Mouse (Mus musculus) olfactory bulb, adult 2 months (tissue): ENCODE results near the gene Tmem63b. TPM values are rescaled to one million over a fixed set of nuclear protein-coding genes. Genes with fewer than 3 reads are reported as not detected.

Experiments used
- H3K27ac ChIP-seq: fragments of 200-500 bp; 2 replicates; pipeline ENCODE4 v1.5.1; 2012; ENCODE audit warnings: low read depth, low read length; ENCODE audit not compliant: insufficient read depth
- H3K4me1 ChIP-seq: fragments of 200-500 bp; 2 replicates; pipeline ENCODE4 v1.6.1; 2012; ENCODE audit warnings: low read length; ENCODE audit not compliant: control insufficient read depth, insufficient read depth
- H3K4me3 ChIP-seq: fragments of 200-500 bp; 2 replicates; pipeline ENCODE4 v1.5.1; 2012; ENCODE audit warnings: mild to moderate bottlenecking, low read depth, low read length, moderate library complexity; ENCODE audit not compliant: insufficient read depth
- CTCF ChIP-seq: fragments of 200-500 bp; IDR thresholded peaks from 2 replicates; pipeline ENCODE4 v1.5.1; 2012; ENCODE audit warnings: low read depth, mild to moderate bottlenecking, low read length, moderate library complexity; ENCODE audit not compliant: insufficient read depth
- POLR2A ChIP-seq: fragments of 200-500 bp; IDR thresholded peaks from 2 replicates; pipeline ENCODE4 v1.6.1; 2012; ENCODE audit warnings: mild to moderate bottlenecking, low read depth, low read length, moderate library complexity; ENCODE audit not compliant: insufficient read depth
- WGBS: fragments of 180-500 bp; shearing (Covaris S2); methylation state at CpG from one replicate; pipeline ENCODE4 v1.1.7; 2018; 5-methylcytosine and 5-hydroxymethylcytosine counted together
- polyA plus RNA-seq: library from polyadenylated mRNA; stranded (reverse); fragments of >200 nt; gene quantifications from 2 replicates; pipeline ENCODE4 v1.2.4, GENCODE M21; 2012; ENCODE audit warnings: low replicate concordance; ENCODE audit not compliant: missing spikeins, insufficient read depth, insufficient read length

The Tmem63b gene
- polyA plus RNA-seq, 1 experiment, result not detected

DNA sequence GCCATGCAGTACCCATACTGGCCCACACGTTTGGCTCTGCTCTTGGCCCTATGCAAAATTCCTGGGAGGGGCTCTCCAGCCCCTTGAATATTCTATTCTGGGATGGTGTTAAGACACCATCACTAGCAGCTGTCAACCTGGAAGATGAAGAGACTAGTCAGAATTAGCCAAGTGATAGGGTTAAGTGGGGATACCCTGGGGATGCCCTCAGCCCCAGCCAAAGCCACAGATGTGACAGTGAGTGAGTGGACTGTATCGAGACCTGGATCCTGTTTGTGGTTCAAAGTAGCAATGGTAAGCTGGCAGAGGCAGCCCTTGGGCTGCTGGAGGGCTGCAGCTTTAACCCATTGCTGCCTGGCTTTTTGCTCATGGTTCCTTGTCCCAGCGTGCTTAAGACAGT, 23.1 kb upstream of the Tmem63b start:
- Histone ChIP-seq H3K4me1 (peaks cover 3% of the 10 kb centered on the region; the same call in 1 of the 2 replicates), H3K4me3 (no peak overlapping the region), H3K27ac (no peak overlapping the region)
- TF ChIP-seq POLR2A, result no peak
- no peak for TF ChIP-seq CTCF
- WGBS, result 66% methylated on average over 3 of the region's 3 CpGs

- no peak overlapping the region for H3K27ac ChIP-seq
- peaks cover 3% of the 10 kb centered on the region; the same call in 1 of the 2 replicates for H3K4me1 ChIP-seq
- no peak overlapping the region for H3K4me3 ChIP-seq
- 84% methylated on average over 8 of the region's 8 CpGs for WGBS
- TF ChIP-seq CTCF (no peak), POLR2A (no peak)
Observed at GRCm38 (mm10) chr17:45708179-45708578, 21.5 kb upstream of the Tmem63b start.

GRCm38 (mm10) chr17:45707376-45707775, 20.7 kb upstream of the Tmem63b start:
- H3K4me3 ChIP-seq, result no peak overlapping the region
- H3K4me1 ChIP-seq, result peaks cover 3% of the 10 kb centered on the region; the same call in 1 of the 2 replicates
- 60% methylated on average over 3 of the region's 3 CpGs for WGBS
- no peak overlapping the region for H3K27ac ChIP-seq
- TF ChIP-seq CTCF (no peak), POLR2A (no peak)

GRCm38 (mm10) chr17:45706796-45707195, 20.1 kb upstream of the Tmem63b start:
- WGBS, result 64% methylated on average over 5 of the region's 5 CpGs
- TF ChIP-seq POLR2A, result no peak
- no peak for TF ChIP-seq CTCF

GRCm38 (mm10) chr17:45703187-45703586, 16.5 kb upstream of the Tmem63b start:
- WGBS, result 71% methylated on average over 7 of the region's 7 CpGs
- no peak overlapping the region for H3K27ac ChIP-seq
- no peaks in the 10 kb centered on the region; the same call in 1 of the 2 replicates for H3K4me1 ChIP-seq
- H3K4me3 ChIP-seq, result no peak overlapping the region
- TF ChIP-seq POLR2A (no peak), CTCF (no peak)

More at GRCm38 (mm10) chr17:45706796-45707195, 20.1 kb upstream of the Tmem63b start:
- Histone ChIP-seq H3K4me1 (peaks cover under 1% of the 10 kb centered on the region; the same call in 1 of the 2 replicates), H3K4me3 (no peak overlapping the region), H3K27ac (no peak overlapping the region)

- H3K27ac ChIP-seq, result no peak overlapping the region
- 71% methylated on average over 4 of the region's 4 CpGs for WGBS
Observed at GRCm38 (mm10) chr17:45702254-45702653, 15.5 kb upstream of the Tmem63b start.

GRCm38 (mm10) chr17:45701236-45701591, 14.5 kb upstream of the Tmem63b start:
- TF ChIP-seq POLR2A, result no peak
- TF ChIP-seq CTCF, result no peak
- H3K4me1 ChIP-seq, result no peaks in the 10 kb centered on the region; the same call in 1 of the 2 replicates
- no peak overlapping the region for H3K4me3 ChIP-seq
- H3K27ac ChIP-seq, result no peak overlapping the region
- WGBS, result 71% methylated on average over 9 of the region's 9 CpGs

More at GRCm38 (mm10) chr17:45702254-45702653, 15.5 kb upstream of the Tmem63b start:
- TF ChIP-seq CTCF, result no peak
- TF ChIP-seq POLR2A, result no peak
- Histone ChIP-seq H3K4me1 (no peaks in the 10 kb centered on the region; the same call in 1 of the 2 replicates), H3K4me3 (no peak overlapping the region)

DNA sequence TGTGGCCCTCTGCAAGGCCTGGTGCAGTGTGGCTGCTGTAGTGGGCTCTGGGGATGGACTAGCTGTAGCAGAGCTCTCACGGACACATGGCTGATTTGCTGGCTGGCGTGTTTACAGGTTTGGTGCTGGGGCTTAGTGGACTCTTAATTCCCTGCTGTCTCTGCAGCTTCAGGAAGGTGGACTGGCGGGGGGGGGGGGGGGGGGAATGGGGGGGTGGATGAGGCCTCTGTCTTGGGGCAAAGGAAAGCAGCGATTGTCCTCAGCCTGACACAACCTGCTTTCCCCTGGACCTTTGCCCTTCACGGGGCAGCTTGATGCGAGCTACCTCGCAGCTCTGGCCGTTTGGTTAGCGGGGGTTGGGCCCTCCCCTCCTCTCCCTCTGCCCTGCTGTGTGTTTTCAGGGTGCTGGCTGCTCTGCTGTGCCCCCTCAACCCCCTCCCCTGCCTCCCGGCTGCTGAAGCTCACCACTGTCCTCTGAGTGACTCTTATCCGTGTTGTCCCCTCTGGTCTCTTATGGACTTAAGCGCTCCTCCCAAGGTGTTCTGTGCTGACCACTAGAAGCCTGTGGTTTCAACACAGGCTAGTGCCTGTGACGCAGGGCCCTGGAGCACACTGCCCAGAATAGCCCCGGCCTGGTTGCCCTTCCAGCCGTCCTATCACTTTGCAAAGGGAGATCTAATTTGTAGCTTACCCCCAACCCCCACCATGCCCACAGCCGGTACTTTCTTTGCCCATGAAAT, 14.0 kb upstream of the Tmem63b start:
- TF ChIP-seq POLR2A (no peak), CTCF (no peak)
- Histone ChIP-seq H3K4me1 (peaks cover under 1% of the 10 kb centered on the region), H3K27ac (no peak overlapping the region), H3K4me3 (no peak overlapping the region)
- 68% methylated on average over 9 of the region's 16 CpGs for WGBS

- WGBS, result 88% methylated on average over 3 of the region's 3 CpGs
- H3K27ac ChIP-seq, result no peak overlapping the region
- no peak overlapping the region for H3K4me3 ChIP-seq
- peaks cover 9% of the 10 kb centered on the region for H3K4me1 ChIP-seq
- no peak for TF ChIP-seq CTCF
- TF ChIP-seq POLR2A, result no peak
Observed at GRCm38 (mm10) chr17:45699039-45699740, 12.5 kb upstream of the Tmem63b start.
